In genomic region chr5:104482856-104483255, GRCm38 (mm10) we compare ENCODE assay signal across 15 mouse cellular contexts.
"Had no signal": no experiment of that assay in that cellular context is flagged by ENCODE, and none has a peak within 500 bp of the region (broad histone marks: within the 10 kb centered on the region; RNA-seq: fewer than 3 reads in every experiment).

No protein-coding gene starts in this region.

- H3K27me3 ChIP-seq: kidney, embryonic 15.5 days; limb, embryonic 12.5 days; liver, embryonic 13.5 days; lung, embryonic 15.5 days; megakaryocyte, embryonic 14.5 days; neural tube, embryonic 12.5 days had no signal

- H3K9ac ChIP-seq: kidney, embryonic 15.5 days; limb, embryonic 12.5 days; liver, embryonic 13.5 days; liver, postnatal 0 days; lung, embryonic 15.5 days; neural tube, embryonic 12.5 days had no signal

- H3K4me3 ChIP-seq: kidney, embryonic 15.5 days; limb, embryonic 12.5 days; liver, embryonic 13.5 days; lung, embryonic 15.5 days; megakaryocyte, embryonic 14.5 days; neural tube, embryonic 12.5 days had no signal

- ATAC-seq: liver, postnatal 0 days had no signal

- DNase-seq: kidney, postnatal 14 days; liver; liver, embryonic 13.5 days; liver, postnatal 0 days; lung, postnatal 14 days; right cerebral cortex, adult 18-20 months; thymus, postnatal 4 days had no signal

- H3K4me2 ChIP-seq: kidney, embryonic 15.5 days; limb, embryonic 12.5 days; liver, embryonic 13.5 days; lung, embryonic 15.5 days; midbrain, embryonic 11.5 days; neural tube, embryonic 12.5 days had no signal

- H3K9me3 ChIP-seq: kidney, embryonic 15.5 days; limb, embryonic 12.5 days; liver, embryonic 13.5 days; lung, embryonic 15.5 days; megakaryocyte, embryonic 14.5 days; neural tube, embryonic 12.5 days had no signal

- H3K4me1 ChIP-seq: kidney, embryonic 15.5 days; limb, embryonic 12.5 days; liver, embryonic 13.5 days; lung, embryonic 15.5 days; megakaryocyte, embryonic 14.5 days; neural tube, embryonic 12.5 days had no signal

- H3K27ac ChIP-seq: kidney, embryonic 15.5 days; limb, embryonic 12.5 days; liver, embryonic 13.5 days; lung, embryonic 15.5 days; macrophage; neural tube, embryonic 12.5 days; stomach, postnatal 0 days had no signal
